Mouse (Mus musculus) megakaryocyte, embryonic 14.5 days (primary cell): ENCODE results near the gene Plk3.

Source experiments
- FLI1 ChIP-seq: IDR thresholded peaks from 2 replicates; pipeline ENCODE4 v1.6.1; 2012; ENCODE audit warnings: low read length, inconsistent platforms, mixed read lengths
- GATA1 ChIP-seq: IDR thresholded peaks from 3 replicates; pipeline ENCODE4 v1.6.1; 2012; ENCODE audit warnings: mixed read lengths, low read length, inconsistent platforms, borderline replicate concordance

DNA sequence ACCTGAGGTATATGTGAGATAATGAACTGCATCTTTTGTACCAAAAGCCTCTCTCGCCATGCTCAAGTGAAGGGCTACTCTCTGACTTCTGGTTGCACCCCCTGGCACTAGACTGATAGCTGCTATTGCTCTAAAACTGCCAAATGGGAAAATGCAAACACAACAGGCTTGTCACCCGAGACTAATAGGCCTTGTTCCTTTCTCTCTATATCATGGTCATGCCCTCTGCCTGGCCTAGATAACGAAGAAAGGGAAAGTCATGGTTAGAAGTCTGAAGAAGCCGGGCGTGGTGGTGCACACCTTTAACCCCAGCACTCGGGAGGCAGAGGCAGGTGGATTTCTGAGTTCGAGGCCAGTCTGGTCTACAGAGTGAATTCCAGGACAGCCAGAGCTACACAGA lies 43.2 kb downstream of the Plk3 start:
- no peak for TF ChIP-seq GATA1
- no peak for TF ChIP-seq FLI1
